Mouse (Mus musculus) embryonic facial prominence, embryonic 14.5 days (tissue): ENCODE results near the gene Mybpc1. TPM values are rescaled to one million over a fixed set of nuclear protein-coding genes. Genes with fewer than 3 reads are reported as not detected.
"Not testable (repeated sequence)": the region's sequence is repeated elsewhere in the genome, so short reads cannot be mapped to it uniquely, and the experiment has no call there.

Experiments used
- ATAC-seq: fragments of 200-750 bp; cut with Nextera tagmentation; 2 replicates; pipeline ENCODE4 v1.8.0; 2017; ENCODE audit warnings: low read depth, moderate number of reproducible peaks, moderate TSS enrichment
- DNase-seq: peaks from one replicate; pipeline ENCODE4 v3.0.0-alpha.2; 2015; ENCODE audit warnings: low spot score
- H3K27ac ChIP-seq: fragments of 300-500 bp; sonication (generic); replicated peaks from 2 replicates; pipeline ENCODE4 v1.5.1; 2014; ENCODE audit warnings: low read depth, mild to moderate bottlenecking, low read length, moderate library complexity
- H3K27me3 ChIP-seq: fragments of 300-500 bp; sonication (generic); replicated peaks from 2 replicates; pipeline ENCODE4 v1.6.1; 2014; ENCODE audit warnings: low read length; ENCODE audit not compliant: control insufficient read depth, insufficient read depth
- H3K36me3 ChIP-seq: fragments of 300-500 bp; sonication (generic); 2 replicates; pipeline ENCODE4 v1.6.1; 2014; ENCODE audit warnings: low read length, mixed read lengths; ENCODE audit not compliant: control insufficient read depth, insufficient read depth
- H3K4me1 ChIP-seq: fragments of 300-500 bp; sonication (generic); 2 replicates; pipeline ENCODE4 v1.6.1; 2014; ENCODE audit warnings: antibody characterized with exemption, low read length; ENCODE audit not compliant: control insufficient read depth, insufficient read depth
- H3K4me2 ChIP-seq: fragments of 300-500 bp; sonication (generic); 2 replicates; pipeline ENCODE4 v1.6.1; 2014; ENCODE audit warnings: low read depth, mild to moderate bottlenecking, low read length, moderate library complexity, mixed read lengths
- H3K4me3 ChIP-seq: fragments of 300-500 bp; sonication (generic); 2 replicates; pipeline ENCODE4 v1.5.1; 2014; ENCODE audit warnings: low read depth, mild to moderate bottlenecking, low read length
- H3K9ac ChIP-seq: fragments of 300-500 bp; sonication (generic); 2 replicates; pipeline ENCODE4 v1.6.1; 2014; ENCODE audit warnings: low read depth, mild to moderate bottlenecking, low read length, moderate library complexity, mixed read lengths
- H3K9me3 ChIP-seq: fragments of 300-500 bp; sonication (generic); 2 replicates; pipeline ENCODE4 v1.6.1; 2016; ENCODE audit warnings: low read length; ENCODE audit not compliant: control insufficient read depth
- WGBS: fragments of 180-500 bp; shearing (Covaris S2); extraction: QIAGEN DNeasy Blood & Tissue Kit; methylation state at CpG from one replicate; pipeline ENCODE4 v1.1.7; 2014; 5-methylcytosine and 5-hydroxymethylcytosine counted together
- polyA plus RNA-seq: library from polyadenylated mRNA; unstranded; fragments of >200 nt; fragmentation: Nextera tagmentation; extraction: Ambion mirVana; gene quantifications from 2 replicates; pipeline ENCODE4 v1.2.1, GENCODE M21; 2014

The Mybpc1 gene
- polyA plus RNA-seq, 1 experiment from 2014 or later: 218 TPM

GRCm38 (mm10) chr10:88494959-88495587 lies 109.9 kb downstream of the Mybpc1 start:
- Histone ChIP-seq H3K4me1 (no peaks in the 10 kb centered on the region), H3K4me2 (no peak overlapping the region), H3K4me3 (no peak overlapping the region), H3K9me3 (no peaks in the 10 kb centered on the region), H3K27me3 (no peaks in the 10 kb centered on the region), H3K9ac (no peak overlapping the region), H3K27ac (no peak overlapping the region), H3K36me3 (no peaks in the 10 kb centered on the region)
- DNase-seq: no peak
- 82% methylated on average over 4 of the region's 4 CpGs for WGBS
- ATAC-seq: no peak

- Histone ChIP-seq H3K4me3 (no peak overlapping the region), H3K27ac (no peak overlapping the region), H3K4me2 (no peak overlapping the region), H3K9ac (no peak overlapping the region), H3K9me3 (no peaks in the 10 kb centered on the region), H3K27me3 (no peaks in the 10 kb centered on the region), H3K36me3 (no peaks in the 10 kb centered on the region), H3K4me1 (no peaks in the 10 kb centered on the region)
- DNase-seq (no peak), ATAC-seq (no peak)
- 76% methylated on average over 8 of the region's 8 CpGs for WGBS
Measured at GRCm38 (mm10) chr10:88492658-88493057, 112.3 kb downstream of the Mybpc1 start.

- Histone ChIP-seq H3K9ac (no peak overlapping the region), H3K27me3 (no peaks in the 10 kb centered on the region), H3K4me3 (no peak overlapping the region), H3K4me1 (no peaks in the 10 kb centered on the region), H3K4me2 (no peak overlapping the region), H3K36me3 (no peaks in the 10 kb centered on the region), H3K27ac (no peak overlapping the region), H3K9me3 (no peaks in the 10 kb centered on the region)
- ATAC-seq (no peak), DNase-seq (no peak)
- WGBS: 64% methylated on average over 6 of the region's 7 CpGs
Measured at GRCm38 (mm10) chr10:88491632-88492031, 113.3 kb downstream of the Mybpc1 start.

GRCm38 (mm10) chr10:88488629-88489028 lies 116.3 kb downstream of the Mybpc1 start:
- peaks cover 5% of the 10 kb centered on the region; the same call in 1 of the 2 replicates for H3K36me3 ChIP-seq
- no peak overlapping the region for H3K27ac ChIP-seq
- H3K4me2 ChIP-seq: no peak overlapping the region
- no peaks in the 10 kb centered on the region for H3K4me1 ChIP-seq
- ATAC-seq (no peak), DNase-seq (no peak)
- no peaks in the 10 kb centered on the region for H3K27me3 ChIP-seq
- no peak overlapping the region for H3K9ac ChIP-seq
- WGBS: 85% methylated on average over 5 of the region's 5 CpGs
- no peaks in the 10 kb centered on the region for H3K9me3 ChIP-seq
- H3K4me3 ChIP-seq: no peak overlapping the region

- H3K9me3 ChIP-seq, H3K4me1 ChIP-seq, DNase-seq, H3K27ac ChIP-seq, H3K27me3 ChIP-seq, H3K4me2 ChIP-seq, H3K9ac ChIP-seq, H3K4me3 ChIP-seq, H3K36me3 ChIP-seq, ATAC-seq: not testable (repeated sequence)
- 86% methylated on average over 10 of the region's 10 CpGs for WGBS
Measured at GRCm38 (mm10) chr10:88482866-88483265, 122.1 kb downstream of the Mybpc1 start.

Other genes with a start within 250 kb of the Mybpc1 start
- gene Dram1, start 226.1 kb downstream of the Mybpc1 start, polyA plus RNA-seq: 4.9 and 5.7 TPM in 2 replicates
- 9.2 and 9.4 TPM in 2 replicates for gene Gnptab, start 226.0 kb downstream of the Mybpc1 start, polyA plus RNA-seq
- 0.43 TPM in 1 of 2 replicates, not detected in the other for gene Sycp3, start 145.6 kb downstream of the Mybpc1 start, polyA plus RNA-seq
- gene Chpt1, start 101.1 kb downstream of the Mybpc1 start, polyA plus RNA-seq: 29.6 and 35.2 TPM in 2 replicates
- gene Spic, start 79.9 kb upstream of the Mybpc1 start, polyA plus RNA-seq: 0.13 and 0.60 TPM in 2 replicates
- gene Arl1, start 125.7 kb upstream of the Mybpc1 start, polyA plus RNA-seq: 220 and 231 TPM in 2 replicates
- gene Utp20, start 221.7 kb upstream of the Mybpc1 start, polyA plus RNA-seq: 17.5 and 19.5 TPM in 2 replicates